Mouse (Mus musculus) adrenal gland, postnatal 4 days (tissue): ENCODE measurements at regions not wholly inside any gene's neighbourhood (a gene's known extent, or its start where the extent isn't known, plus 50 kb on each side); places are given as distances from the start of the nearest gene placed in this dataset.

Experiments used
- DNase-seq, 2 experiments: peaks; one replicate each; pipeline ENCODE4 v3.0.0; 2021 to 2022; ENCODE audit warnings: low spot score in 2 of 2, mixed read lengths in 2 of 2

- no peak for DNase-seq
These were observed 438.8 kb upstream of the Kdm8 start for GRCm38 (mm10) chr7:125005638-125006037.

- no peak for DNase-seq
These were observed 425.2 kb upstream of the Kdm8 start for GRCm38 (mm10) chr7:125019259-125019658.

GRCm38 (mm10) chr7:125024944-125025343, 419.5 kb upstream of the Kdm8 start:
- no peak for DNase-seq

GRCm38 (mm10) chr7:125033778-125034177, 410.7 kb upstream of the Kdm8 start:
- DNase-seq, result no peak

GRCm38 (mm10) chr7:125034196-125034595, 410.3 kb upstream of the Kdm8 start:
- DNase-seq, result no peak

- DNase-seq, result no peak
These were observed 408.1 kb upstream of the Kdm8 start for GRCm38 (mm10) chr7:125036098-125036991.

GRCm38 (mm10) chr7:125038840-125039239, 405.6 kb upstream of the Kdm8 start:
- DNase-seq, result no peak

GRCm38 (mm10) chr7:125055951-125056625, 388.4 kb upstream of the Kdm8 start:
- DNase-seq, result no peak

GRCm38 (mm10) chr7:125102464-125102863, 342.0 kb upstream of the Kdm8 start:
- no peak for DNase-seq

GRCm38 (mm10) chr7:125104011-125104410, 340.5 kb upstream of the Kdm8 start:
- DNase-seq, result no peak

- DNase-seq, result no peak
These were observed 331.6 kb upstream of the Kdm8 start for GRCm38 (mm10) chr7:125112820-125113273.

- DNase-seq, result no peak
These were observed 329.0 kb upstream of the Kdm8 start for GRCm38 (mm10) chr7:125115322-125115996.

GRCm38 (mm10) chr7:125117173-125117572, 327.3 kb upstream of the Kdm8 start:
- no peak for DNase-seq

- no peak for DNase-seq
These were observed 315.3 kb upstream of the Kdm8 start for GRCm38 (mm10) chr7:125129187-125129586.

GRCm38 (mm10) chr7:125131968-125132367, 312.5 kb upstream of the Kdm8 start:
- DNase-seq, result no peak

- DNase-seq, result no peak
These were observed 305.9 kb upstream of the Kdm8 start for GRCm38 (mm10) chr7:125138607-125139006.

GRCm38 (mm10) chr7:125139196-125139595, 305.3 kb upstream of the Kdm8 start:
- no peak for DNase-seq

GRCm38 (mm10) chr7:125140854-125141253, 303.6 kb upstream of the Kdm8 start:
- no peak for DNase-seq

- no peak for DNase-seq
These were observed 302.6 kb upstream of the Kdm8 start for GRCm38 (mm10) chr7:125141864-125142263.

GRCm38 (mm10) chr7:125146025-125146424, 298.5 kb upstream of the Kdm8 start:
- DNase-seq, result no peak

GRCm38 (mm10) chr7:125149151-125149550, 295.3 kb upstream of the Kdm8 start:
- no peak for DNase-seq

GRCm38 (mm10) chr7:125149740-125150139, 294.7 kb upstream of the Kdm8 start:
- DNase-seq, result no peak
